Mouse (Mus musculus) CD4-positive, CD25-positive, alpha-beta regulatory T cell, adult 4 months (primary cell): ENCODE measurements around the gene Casc3. TPM values are rescaled to one million over a fixed set of nuclear protein-coding genes. Genes with fewer than 3 reads are reported as not detected.

ENCODE experiments used
- ATAC-seq: one replicate; pipeline ENCODE4 v1.8.0; 2017
- polyA plus RNA-seq, 2 experiments: library from polyadenylated mRNA; unstranded; fragments of 100-300 nt; shearing (Covaris generic); gene quantifications; one replicate each; pipeline ENCODE4 v1.2.1; 2017

The Casc3 gene
- 10 to 100 TPM; 13.6 to 14.5 TPM for polyA plus RNA-seq

GRCm38 (mm10) chr11:98804605-98805004 is at the start of gene Casc3:
Gene Casc3 (plus strand): TSS chr11:98804905.
- no peak for ATAC-seq

- no peak for ATAC-seq
Measured at GRCm38 (mm10) chr11:98755726-98756380, 48.9 kb upstream of the Casc3 start.

- ATAC-seq, result no peak
Measured at GRCm38 (mm10) chr11:98756711-98757110, 48.0 kb upstream of the Casc3 start.

- ATAC-seq, result no peak
Measured at GRCm38 (mm10) chr11:98761939-98762338, 42.8 kb upstream of the Casc3 start.

- no peak for ATAC-seq
Measured at GRCm38 (mm10) chr11:98762756-98763501, 41.8 kb upstream of the Casc3 start.

- ATAC-seq, result no peak
Measured at GRCm38 (mm10) chr11:98763502-98763861, 41.2 kb upstream of the Casc3 start.

GRCm38 (mm10) chr11:98764091-98764490 is 40.6 kb upstream of the Casc3 start:
- no peak for ATAC-seq

- ATAC-seq, result no peak
Measured at GRCm38 (mm10) chr11:98764746-98765145, 40.0 kb upstream of the Casc3 start.

- no peak for ATAC-seq
Measured at GRCm38 (mm10) chr11:98765421-98766309, 39.0 kb upstream of the Casc3 start.

- no peak for ATAC-seq
Measured at GRCm38 (mm10) chr11:98766346-98766745, 38.4 kb upstream of the Casc3 start.

GRCm38 (mm10) chr11:98766816-98767215 is 37.9 kb upstream of the Casc3 start:
- no peak for ATAC-seq

- no peak for ATAC-seq
Measured at GRCm38 (mm10) chr11:98767276-98767675, 37.4 kb upstream of the Casc3 start.

- ATAC-seq, result no peak
Measured at GRCm38 (mm10) chr11:98767713-98768112, 37.0 kb upstream of the Casc3 start.

- ATAC-seq, result no peak
Measured at GRCm38 (mm10) chr11:98768127-98769006, 36.3 kb upstream of the Casc3 start.

GRCm38 (mm10) chr11:98769007-98769954 is 35.4 kb upstream of the Casc3 start:
- no peak for ATAC-seq

GRCm38 (mm10) chr11:98770096-98770975 is 34.4 kb upstream of the Casc3 start:
- no peak for ATAC-seq

- no peak for ATAC-seq
Measured at GRCm38 (mm10) chr11:98771131-98771530, 33.6 kb upstream of the Casc3 start.

- ATAC-seq, result no peak
Measured at GRCm38 (mm10) chr11:98771844-98772525, 32.7 kb upstream of the Casc3 start.

- ATAC-seq, result no peak
Measured at GRCm38 (mm10) chr11:98772667-98773171, 32.0 kb upstream of the Casc3 start.
